Mouse (Mus musculus): ENCODE measurements around the gene Sox13. TPM values are rescaled to one million over a fixed set of nuclear protein-coding genes. Genes with fewer than 3 reads are reported as not detected.
A peak's percentile ranks its signal among the peaks of the same experiment; 100 is the strongest.

Gene Sox13
- polyA plus RNA-seq, 2 experiments, result 1.6 to 4.9 TPM

- Histone ChIP-seq H3K4me2 (ENCODE audit: low read depth) (no peak overlapping the region), H3K36me3 (replicated peaks; ENCODE audit: control insufficient read depth, insufficient read depth, low read depth) (no peaks in the 10 kb centered on the region), H3K4me3 (ENCODE audit: insufficient read depth in 1 of 2, low read depth in 2 of 2, low read length in 2 of 2) (no peak overlapping the region), H3K4me1 (replicated peaks; ENCODE audit: control insufficient read depth in 2 of 2, insufficient read depth in 2 of 2, low read length in 1 of 2) (no peaks in the 10 kb centered on the region; a peak in 1 of 4 replicates), H3K27ac (no peak overlapping the region), H3K9ac (replicated peaks) (no peak overlapping the region), H3K27me3 (ENCODE audit: control insufficient read depth, insufficient read depth, low read length) (no peaks in the 10 kb centered on the region), H3K9me3 (ENCODE audit: control insufficient read depth, low read length) (no peaks in the 10 kb centered on the region)
- WGBS (ENCODE audit: insufficient replicate concordance), result 65% methylated on average over 3 of the region's 3 CpGs
- TF ChIP-seq EP300 (IDR thresholded peaks at IDR 0.05; ENCODE audit: low read depth) (no peak), CTCF (IDR thresholded peaks at IDR 0.05; ENCODE audit: low read depth) (no peak)
- ATAC-seq (ENCODE audit: insufficient read depth) (no peak), DNase-seq (ENCODE audit: low read depth in 3 of 3, low spot score in 3 of 3) (no peak)
Measured at GRCm38 (mm10) chr1:133379986-133380320, 44.2 kb downstream of the Sox13 start.

DNA sequence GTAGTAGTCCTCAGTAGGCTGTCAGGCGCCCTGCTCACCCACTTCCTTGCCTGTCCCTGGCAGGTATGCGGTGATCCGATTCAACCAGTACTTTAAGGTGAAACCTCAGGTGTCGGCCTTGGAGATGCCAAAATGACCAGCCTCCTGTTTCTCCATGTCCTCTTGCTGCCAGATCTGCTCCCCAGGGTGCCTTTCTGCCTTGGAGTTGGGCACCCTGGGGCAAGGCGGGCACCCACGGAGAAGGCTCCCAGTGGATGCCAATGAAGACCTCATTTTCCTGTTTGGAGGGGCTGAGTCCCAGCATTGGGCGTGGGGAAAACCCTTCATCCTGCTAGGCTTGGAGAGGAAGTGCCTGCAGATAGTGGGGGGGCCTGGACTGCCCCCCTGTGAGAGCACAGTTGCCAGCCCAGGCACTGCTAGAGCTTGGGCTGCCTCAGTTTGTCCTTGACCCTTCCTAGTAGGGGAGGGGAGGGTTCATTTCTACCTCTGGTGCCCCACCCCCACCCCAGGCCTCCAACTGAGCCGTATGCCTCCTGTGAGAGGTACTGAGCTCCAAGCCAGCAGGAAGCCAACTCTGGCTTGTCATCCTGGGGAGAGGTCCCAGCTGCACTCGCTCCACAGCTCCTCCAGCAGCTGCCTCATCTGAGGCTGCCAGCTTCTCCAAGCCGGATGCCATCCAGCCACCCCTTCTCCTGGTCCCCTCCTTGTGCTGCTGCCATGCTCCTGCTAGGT is 44.8 kb downstream of the Sox13 start:
- no peak for ATAC-seq (ENCODE audit: insufficient read depth)
- Histone ChIP-seq H3K9me3 (ENCODE audit: control insufficient read depth, low read length) (no peaks in the 10 kb centered on the region), H3K4me2 (ENCODE audit: low read depth) (no peak overlapping the region), H3K36me3 (replicated peaks; ENCODE audit: control insufficient read depth, insufficient read depth, low read depth) (no peaks in the 10 kb centered on the region), H3K27ac (no peak overlapping the region), H3K4me3 (ENCODE audit: insufficient read depth in 1 of 2, low read depth in 2 of 2, low read length in 2 of 2) (no peak overlapping the region), H3K27me3 (ENCODE audit: control insufficient read depth, insufficient read depth, low read length) (no peaks in the 10 kb centered on the region), H3K4me1 (replicated peaks; ENCODE audit: control insufficient read depth in 2 of 2, insufficient read depth in 2 of 2, low read length in 1 of 2) (no peaks in the 10 kb centered on the region; a peak in 1 of 4 replicates), H3K9ac (replicated peaks) (no peak overlapping the region)
- DNase-seq (ENCODE audit: low read depth in 3 of 3, low spot score in 3 of 3), result no peak
- whole genome bisulfite sequencing (ENCODE audit: insufficient replicate concordance), result 46% methylated on average over 10 of the region's 10 CpGs
- TF ChIP-seq EP300 (IDR thresholded peaks at IDR 0.05; ENCODE audit: low read depth) (no peak), CTCF (IDR thresholded peaks at IDR 0.05; ENCODE audit: low read depth) (no peak)

DNA sequence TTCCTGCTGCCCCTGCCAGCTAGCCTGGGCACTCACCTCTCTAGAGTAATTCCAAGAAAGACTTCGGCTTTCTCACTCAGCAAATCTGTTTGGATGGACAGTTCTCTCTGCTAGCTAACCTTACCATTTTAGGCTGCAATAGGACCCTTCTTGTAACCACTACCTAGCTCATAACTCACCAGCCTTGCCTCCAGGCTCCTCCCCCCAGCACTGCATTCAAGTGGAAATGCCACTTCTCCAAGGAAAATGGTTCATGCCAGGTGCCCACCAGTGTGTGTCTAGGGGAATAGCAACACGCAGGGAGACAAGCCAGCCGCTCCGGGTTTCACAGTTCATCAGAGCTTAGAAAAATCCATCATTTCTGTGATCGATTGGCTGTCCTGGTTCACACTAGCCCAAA is 46.6 kb downstream of the Sox13 start:
- H3K36me3 ChIP-seq (replicated peaks; ENCODE audit: control insufficient read depth, insufficient read depth, low read depth), result no peaks in the 10 kb centered on the region
- no peak overlapping the region for H3K4me2 ChIP-seq (ENCODE audit: low read depth)
- no peak overlapping the region for H3K4me3 ChIP-seq (ENCODE audit: insufficient read depth in 1 of 2, low read depth in 2 of 2, low read length in 2 of 2)
- H3K27ac ChIP-seq, result no peak overlapping the region
- TF ChIP-seq CTCF (IDR thresholded peaks at IDR 0.05; ENCODE audit: low read depth), result no peak
- no peak for TF ChIP-seq EP300 (IDR thresholded peaks at IDR 0.05; ENCODE audit: low read depth)
- no peak for DNase-seq (ENCODE audit: low read depth in 3 of 3, low spot score in 3 of 3)
- no peak for ATAC-seq (ENCODE audit: insufficient read depth)
- H3K9me3 ChIP-seq (ENCODE audit: control insufficient read depth, low read length), result no peaks in the 10 kb centered on the region
- no peaks in the 10 kb centered on the region; a peak in 1 of 4 replicates for H3K4me1 ChIP-seq (replicated peaks; ENCODE audit: control insufficient read depth in 2 of 2, insufficient read depth in 2 of 2, low read length in 1 of 2)
- H3K9ac ChIP-seq (replicated peaks), result no peak overlapping the region
- H3K27me3 ChIP-seq (ENCODE audit: control insufficient read depth, insufficient read depth, low read length), result no peaks in the 10 kb centered on the region
- 68% methylated on average over 5 of the region's 5 CpGs for WGBS (ENCODE audit: insufficient replicate concordance)

- DNase-seq (ENCODE audit: low read depth in 3 of 3, low spot score in 3 of 3), result peak in 2 of 3 experiments; percentile 37 to 40
- 39% methylated on average over 10 of the region's 10 CpGs for WGBS (ENCODE audit: insufficient replicate concordance)
- no peaks in the 10 kb centered on the region for H3K27me3 ChIP-seq (ENCODE audit: control insufficient read depth, insufficient read depth, low read length)
- H3K27ac ChIP-seq, result no peak overlapping the region
- TF ChIP-seq CTCF (IDR thresholded peaks at IDR 0.05; ENCODE audit: low read depth) (no peak), EP300 (IDR thresholded peaks at IDR 0.05; ENCODE audit: low read depth) (no peak)
- H3K4me2 ChIP-seq (ENCODE audit: low read depth), result no peak overlapping the region
- no peaks in the 10 kb centered on the region for H3K36me3 ChIP-seq (replicated peaks; ENCODE audit: control insufficient read depth, insufficient read depth, low read depth)
- H3K9me3 ChIP-seq (ENCODE audit: control insufficient read depth, low read length), result no peaks in the 10 kb centered on the region
- ATAC-seq (ENCODE audit: insufficient read depth), result peak; percentile 51
- H3K4me1 ChIP-seq (replicated peaks; ENCODE audit: control insufficient read depth in 2 of 2, insufficient read depth in 2 of 2, low read length in 1 of 2), result peaks cover 0 to 2% of the 10 kb centered on the region in 2 experiments; a peak in 2 of 4 replicates
- no peak overlapping the region for H3K4me3 ChIP-seq (ENCODE audit: insufficient read depth in 1 of 2, low read depth in 2 of 2, low read length in 2 of 2)
- no peak overlapping the region for H3K9ac ChIP-seq (replicated peaks)
Measured at GRCm38 (mm10) chr1:133375696-133376346, 48.4 kb downstream of the Sox13 start.

- Histone ChIP-seq H3K4me3 (ENCODE audit: insufficient read depth in 1 of 2, low read depth in 2 of 2, low read length in 2 of 2) (no peak overlapping the region), H3K9me3 (ENCODE audit: control insufficient read depth, low read length) (no peaks in the 10 kb centered on the region), H3K4me2 (ENCODE audit: low read depth) (no peak overlapping the region), H3K4me1 (replicated peaks; ENCODE audit: control insufficient read depth in 2 of 2, insufficient read depth in 2 of 2, low read length in 1 of 2) (peaks cover 0 to 10% of the 10 kb centered on the region in 2 experiments; a peak in 3 of 4 replicates), H3K9ac (replicated peaks) (no peak overlapping the region), H3K36me3 (replicated peaks; ENCODE audit: control insufficient read depth, insufficient read depth, low read depth) (no peaks in the 10 kb centered on the region), H3K27ac (no peak overlapping the region), H3K27me3 (ENCODE audit: control insufficient read depth, insufficient read depth, low read length) (no peaks in the 10 kb centered on the region)
- peak; percentile 69 for ATAC-seq (ENCODE audit: insufficient read depth)
- 29% methylated on average over 8 of the region's 8 CpGs for WGBS (ENCODE audit: insufficient replicate concordance)
- peak in 1 of 3 experiments; percentile 25 for DNase-seq (ENCODE audit: low read depth in 3 of 3, low spot score in 3 of 3)
- no peak for TF ChIP-seq EP300 (IDR thresholded peaks at IDR 0.05; ENCODE audit: low read depth)
Measured at GRCm38 (mm10) chr1:133372113-133372512, 52.1 kb downstream of the Sox13 start.

Measured in liver, embryonic 14.5 days (tissue).